Mouse (Mus musculus) E14TG2a.4 (cell line): ENCODE measurements around the gene Npc2.

ENCODE experiments used
- CTCF ChIP-seq: conservative IDR thresholded peaks from 2 replicates; pipeline ENCODE4 v1.5.1; 2014; ENCODE audit warnings: low read length
- NANOG ChIP-seq: IDR thresholded peaks from 2 replicates; pipeline ENCODE4 v1.6.1; 2014; ENCODE audit warnings: borderline replicate concordance, low read length, mixed read lengths
- POU5F1 ChIP-seq: IDR thresholded peaks from 2 replicates; pipeline ENCODE4 v1.6.1; 2014; ENCODE audit warnings: low read length, borderline replicate concordance

DNA sequence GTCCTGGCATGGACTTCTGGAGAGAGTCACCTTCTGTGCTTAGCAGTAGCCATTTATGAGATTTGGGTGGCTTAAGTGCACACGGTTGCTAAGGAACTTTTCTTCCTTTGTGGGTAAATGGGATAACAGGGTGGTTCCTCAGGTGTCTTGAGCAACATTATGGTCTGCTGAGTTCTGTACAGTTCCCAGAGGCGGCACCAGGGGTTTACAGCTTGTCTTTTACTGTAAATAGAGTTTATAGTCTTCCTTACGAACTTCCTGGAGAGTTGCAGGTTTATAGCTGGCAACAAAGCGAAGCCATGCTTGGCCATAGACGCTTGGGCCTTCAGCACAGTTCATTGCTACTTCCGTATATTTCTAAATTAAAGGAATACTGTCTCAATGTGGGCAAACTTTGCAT lies 58.4 kb downstream of the Npc2 start:
- no peak for TF ChIP-seq CTCF
- TF ChIP-seq NANOG: no peak
- TF ChIP-seq POU5F1: no peak
